Mouse (Mus musculus) spleen, adult 2 months (tissue): ENCODE measurements around the gene Dixdc1. TPM values are rescaled to one million over a fixed set of nuclear protein-coding genes. Genes with fewer than 3 reads are reported as not detected.
A peak's percentile ranks its signal among the peaks of the same experiment; 100 is the strongest.

ENCODE experiments used
- DNase-seq, 2 experiments: peaks; one replicate each; pipeline versions ENCODE4 v3.0.0 to v3.0.0-alpha.2; 2012 to 2021; ENCODE audit warnings: low spot score in 2 of 2, low read depth in 1 of 2
- H3K27ac ChIP-seq: fragments of 200-500 bp; 2 replicates; pipeline ENCODE4 v1.5.1; 2012; ENCODE audit warnings: low read length, inconsistent platforms; ENCODE audit not compliant: insufficient read depth
- H3K27me3 ChIP-seq: fragments of 200-500 bp; 2 replicates; pipeline ENCODE4 v1.6.1; 2012; ENCODE audit warnings: mild to moderate bottlenecking, moderate library complexity, low read length, inconsistent platforms; ENCODE audit not compliant: control insufficient read depth, insufficient read depth
- H3K36me3 ChIP-seq: fragments of 200-500 bp; 2 replicates; pipeline ENCODE4 v1.6.1; 2012; ENCODE audit warnings: mild to moderate bottlenecking, low read length, inconsistent platforms; ENCODE audit not compliant: control insufficient read depth, insufficient read depth
- H3K4me1 ChIP-seq: fragments of 200-500 bp; 2 replicates; pipeline ENCODE4 v1.6.1; 2011; ENCODE audit warnings: inconsistent platforms; ENCODE audit not compliant: control insufficient read depth, insufficient read depth, insufficient read length
- H3K4me3 ChIP-seq: fragments of 200-500 bp; 2 replicates; pipeline ENCODE4 v1.5.1; 2011; ENCODE audit warnings: mild to moderate bottlenecking, inconsistent platforms; ENCODE audit not compliant: insufficient read depth, insufficient read length; ENCODE audit errors: extremely low read depth
- CTCF ChIP-seq: fragments of 200-500 bp; IDR thresholded peaks from 2 replicates; pipeline ENCODE4 v1.5.1; 2011; ENCODE audit warnings: mild to moderate bottlenecking, inconsistent platforms; ENCODE audit not compliant: insufficient read depth, insufficient read length, insufficient replicate concordance; ENCODE audit errors: extremely low read depth
- POLR2A ChIP-seq: fragments of 200-500 bp; IDR thresholded peaks from 2 replicates; pipeline ENCODE4 v1.6.1; 2011; ENCODE audit warnings: low read depth, low read length, inconsistent platforms
- WGBS: fragments of 180-500 bp; shearing (Covaris S2); methylation state at CpG from one replicate; pipeline ENCODE4 v1.1.7; 2018; 5-methylcytosine and 5-hydroxymethylcytosine counted together
- polyA plus RNA-seq: library from polyadenylated mRNA; depleted of rRNA; stranded (reverse); fragments of >200 nt; gene quantifications from 2 replicates; pipeline ENCODE4 v1.2.3, GENCODE M21; 2012; rRNA removed

Gene Dixdc1
- 0.35 and 0.73 TPM in 2 replicates for polyA plus RNA-seq

GRCm38 (mm10) chr9:50738914-50739870, at the start of gene Dixdc1:
Gene Dixdc1, minus strand, starts transcription at chr9:50739517.
- TF ChIP-seq CTCF (no peak), POLR2A (no peak)
- Histone ChIP-seq H3K36me3 (no peaks in the 10 kb centered on the region), H3K4me3 (peak within 1 kb of the TSS; percentile 6; the same call in 1 of the 2 replicates), H3K4me1 (no peaks in the 10 kb centered on the region), H3K27ac (no peak within 1 kb of the TSS), H3K27me3 (no peaks in the 10 kb centered on the region)
- WGBS: 9% methylated on average over 36 of the region's 36 CpGs
- DNase-seq: peak; percentile 49 to 69

- peaks cover 17% of the 10 kb centered on the region for H3K36me3 ChIP-seq
- H3K27me3 ChIP-seq: no peaks in the 10 kb centered on the region
- no peaks in the 10 kb centered on the region for H3K4me1 ChIP-seq
- H3K27ac ChIP-seq: no peak overlapping the region
- WGBS: 68% methylated on average over 2 of the region's 2 CpGs
- peak; percentile 32 to 36 for DNase-seq
- TF ChIP-seq POLR2A (no peak), CTCF (peak; percentile 20; the same call in 1 of the 2 replicates)
- no peak overlapping the region for H3K4me3 ChIP-seq
These were observed 42.8 kb upstream of the Dixdc1 start for GRCm38 (mm10) chr9:50782155-50782554.

GRCm38 (mm10) chr9:50776162-50776760, 36.9 kb upstream of the Dixdc1 start:
- no peak for TF ChIP-seq POLR2A
- TF ChIP-seq CTCF: no peak
- WGBS: 71% methylated on average over 11 of the region's 11 CpGs
- H3K4me1 ChIP-seq: peaks cover 9% of the 10 kb centered on the region
- no peaks in the 10 kb centered on the region for H3K27me3 ChIP-seq
- no peak for DNase-seq
- no peak overlapping the region for H3K27ac ChIP-seq
- H3K36me3 ChIP-seq: peaks cover 7% of the 10 kb centered on the region
- H3K4me3 ChIP-seq: no peak overlapping the region; the same call in 1 of the 2 replicates

- TF ChIP-seq POLR2A: no peak
- peaks cover 6% of the 10 kb centered on the region for H3K36me3 ChIP-seq
- H3K4me3 ChIP-seq: peak overlapping the region; percentile 79
- no peak overlapping the region for H3K27ac ChIP-seq
- H3K4me1 ChIP-seq: peaks cover 9% of the 10 kb centered on the region
- no peaks in the 10 kb centered on the region for H3K27me3 ChIP-seq
- under 1% methylated on average over 30 of the region's 30 CpGs for WGBS
- DNase-seq: no peak
These were observed 36.4 kb upstream of the Dixdc1 start for GRCm38 (mm10) chr9:50775662-50776126.

- peak; percentile 73 to 85 for DNase-seq
- H3K27ac ChIP-seq: peak within 1 kb of the TSS; percentile 80
- TF ChIP-seq POLR2A (no peak), CTCF (no peak)
- 1% methylated on average over 48 of the region's 51 CpGs for WGBS
- H3K4me1 ChIP-seq: peaks cover 9% of the 10 kb centered on the region
- no peaks in the 10 kb centered on the region for H3K27me3 ChIP-seq
- peaks cover 3% of the 10 kb centered on the region; the same call in 1 of the 2 replicates for H3K36me3 ChIP-seq
- peak within 1 kb of the TSS; percentile 79 for H3K4me3 ChIP-seq
These were observed 35.8 kb upstream of the Dixdc1 start, which contains the start of the genes Alg9 and 1110032A03Rik for GRCm38 (mm10) chr9:50774991-50775612. Gene Alg9, plus strand, starts transcription at chr9:50775019. Gene 1110032A03Rik, minus strand, starts transcription at chr9:50775520.

GRCm38 (mm10) chr9:50774026-50774462, 34.7 kb upstream of the Dixdc1 start:
- TF ChIP-seq POLR2A (no peak), CTCF (no peak)
- Histone ChIP-seq H3K27ac (peak overlapping the region; percentile 61; the same call in 1 of the 2 replicates), H3K27me3 (no peaks in the 10 kb centered on the region), H3K4me3 (0 out of 2 replicates have a peak overlapping the region, but pooled peaks have one; percentile 8), H3K4me1 (peaks cover 9% of the 10 kb centered on the region), H3K36me3 (peaks cover under 1% of the 10 kb centered on the region; the same call in 1 of the 2 replicates)
- peak in 1 of 2 experiments; percentile 72 for DNase-seq
- 20% methylated on average over 4 of the region's 4 CpGs for WGBS
